Mouse (Mus musculus) C2C12 (cell line): ENCODE measurements around the gene Itpr3.

Experiments used
- CTCF ChIP-seq: IDR thresholded peaks from one replicate; pipeline ENCODE4 v1.5.1; 2011; ENCODE audit not compliant: control insufficient read depth, insufficient read depth, insufficient read length
- USF1 ChIP-seq: IDR thresholded peaks from one replicate; pipeline ENCODE4 v1.6.1; 2011; ENCODE audit warnings: low read depth, mild to moderate bottlenecking, control low read depth, moderate library complexity

DNA sequence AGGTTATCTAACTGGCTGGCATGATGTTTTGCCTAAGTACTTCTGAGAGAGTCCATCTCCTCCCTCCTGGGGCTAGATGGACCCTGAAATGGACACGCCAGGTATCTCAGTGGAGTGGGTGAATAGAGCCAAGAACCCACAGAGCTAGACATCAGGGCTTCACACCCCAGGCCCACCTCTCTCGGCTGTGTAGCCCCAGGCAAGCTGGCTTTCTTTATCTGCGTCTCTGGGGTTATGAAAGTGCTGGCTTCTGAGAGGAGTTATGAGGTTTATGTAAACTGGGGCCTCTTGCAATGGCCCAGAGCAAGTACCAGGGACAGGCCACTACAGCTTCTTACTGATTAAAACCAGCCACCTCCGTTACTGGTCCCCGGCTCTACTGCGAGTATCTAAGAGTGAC lies 97.8 kb downstream of the Itpr3 start:
- TF ChIP-seq CTCF (no peak), USF1 (no peak)
